Mouse (Mus musculus) forebrain, embryonic 11.5 days (tissue): ENCODE results near the gene En2. TPM values are rescaled to one million over a fixed set of nuclear protein-coding genes. Genes with fewer than 3 reads are reported as not detected.

Experiments used
- ATAC-seq: fragments of 200-750 bp; cut with Nextera tagmentation; replicated peaks from 2 replicates; pipeline ENCODE4 v1.8.0; 2017; ENCODE audit warnings: moderate TSS enrichment; ENCODE audit not compliant: low FRiP score
- DNase-seq: peaks from one replicate; pipeline ENCODE4 v3.0.0-alpha.2; 2017; ENCODE audit warnings: low spot score
- H3K27ac ChIP-seq: fragments of 300-500 bp; sonication (generic); 2 replicates; pipeline ENCODE4 v1.5.1; 2014; ENCODE audit warnings: low read depth, low read length
- H3K27me3 ChIP-seq: fragments of 300-500 bp; sonication (generic); 2 replicates; pipeline ENCODE4 v1.6.1; 2014; ENCODE audit warnings: mild to moderate bottlenecking, low read length, mixed read lengths; ENCODE audit not compliant: control insufficient read depth, insufficient read depth
- H3K36me3 ChIP-seq: fragments of 300-500 bp; sonication (generic); 2 replicates; pipeline ENCODE4 v1.6.1; 2014; ENCODE audit warnings: mild to moderate bottlenecking, low read length, moderate library complexity, mixed read lengths; ENCODE audit not compliant: control insufficient read depth, insufficient read depth
- H3K4me1 ChIP-seq: fragments of 300-500 bp; sonication (generic); replicated peaks from 2 replicates; pipeline ENCODE4 v1.6.1; 2014; ENCODE audit warnings: low read length, mixed read lengths; ENCODE audit not compliant: control insufficient read depth, insufficient read depth
- H3K4me2 ChIP-seq: fragments of 300-500 bp; sonication (generic); 2 replicates; pipeline ENCODE4 v1.6.1; 2014; ENCODE audit warnings: low read depth, mild to moderate bottlenecking, low read length, moderate library complexity, mixed read lengths; ENCODE audit not compliant: severe bottlenecking
- H3K4me3 ChIP-seq: fragments of 300-500 bp; sonication (generic); 2 replicates; pipeline ENCODE4 v1.5.1; 2014; ENCODE audit warnings: low read depth, low read length
- H3K9ac ChIP-seq: fragments of 300-500 bp; sonication (generic); 2 replicates; pipeline ENCODE4 v1.6.1; 2014; ENCODE audit warnings: low read length
- H3K9me3 ChIP-seq: fragments of 300-500 bp; sonication (generic); 2 replicates; pipeline ENCODE4 v1.6.1; 2016; ENCODE audit warnings: low read length, mixed read lengths; ENCODE audit not compliant: control insufficient read depth
- WGBS: fragments of 180-500 bp; shearing (Covaris S2); extraction: QIAGEN DNeasy Blood & Tissue Kit; methylation state at CpG from one replicate; pipeline ENCODE4 v1.1.7; 2014; 5-methylcytosine and 5-hydroxymethylcytosine counted together
- polyA plus RNA-seq: library from polyadenylated mRNA; unstranded; fragments of >200 nt; fragmentation: Nextera tagmentation; extraction: Ambion mirVana; gene quantifications from 2 replicates; pipeline ENCODE4 v1.2.1, GENCODE M21; 2014

En2 gene
- polyA plus RNA-seq, 1 experiment from 2014 or later, result not detected

DNA sequence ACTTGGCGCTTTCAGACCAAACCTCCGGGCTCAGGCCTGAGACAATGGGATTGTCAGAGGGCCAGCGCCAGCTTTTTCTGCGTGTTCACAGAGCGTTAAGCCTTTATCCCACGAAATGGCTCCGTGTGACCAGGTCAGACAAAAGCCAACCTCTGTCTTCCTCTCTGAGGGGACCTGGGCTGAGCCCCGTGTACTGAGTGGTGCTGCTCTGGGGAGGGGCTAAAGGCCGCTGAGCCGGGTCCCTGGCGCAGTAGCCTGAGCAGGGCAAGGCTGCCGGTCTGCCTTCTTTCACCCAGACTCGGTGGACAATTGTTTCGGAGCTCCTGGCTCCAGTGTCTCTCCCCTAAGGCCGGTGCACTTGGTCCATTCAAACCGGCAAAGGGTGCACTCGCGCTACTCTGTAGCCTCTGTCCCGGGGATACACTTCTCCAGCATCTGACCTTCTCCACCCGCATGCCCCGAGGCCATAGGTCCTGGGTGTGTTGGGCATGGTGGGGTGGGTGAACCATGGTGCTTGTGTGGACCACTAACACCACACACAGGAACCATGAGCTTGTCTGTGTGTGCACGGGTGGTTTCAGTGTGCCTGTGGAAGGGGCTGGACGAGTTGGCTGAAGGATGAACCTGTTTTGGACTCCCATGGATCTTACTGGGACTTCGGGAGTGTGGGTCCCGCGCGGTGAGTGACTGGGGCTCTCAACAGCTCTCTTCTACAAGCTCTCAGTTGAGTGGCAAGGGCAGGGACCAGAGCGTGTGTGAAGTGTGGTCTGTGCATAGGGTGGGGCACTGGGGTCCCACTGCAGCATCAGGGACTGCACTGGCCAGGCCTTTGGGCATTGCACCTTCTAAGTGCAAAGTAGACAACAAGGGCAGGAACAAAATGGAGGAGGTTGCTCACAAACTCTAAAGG is 40.9 kb upstream of the En2 start:
- H3K4me1 ChIP-seq, result peaks cover 5% of the 10 kb centered on the region; the same call in 1 of the 2 replicates
- ATAC-seq (peak; percentile 71), DNase-seq (peak; percentile 61)
- no peak overlapping the region for H3K4me3 ChIP-seq
- 0 out of 2 replicates have a peak overlapping the region, but pooled peaks have one; percentile 31 for H3K4me2 ChIP-seq
- peaks cover 81% of the 10 kb centered on the region for H3K27me3 ChIP-seq
- no peak overlapping the region for H3K9ac ChIP-seq
- no peaks in the 10 kb centered on the region for H3K36me3 ChIP-seq
- no peaks in the 10 kb centered on the region for H3K9me3 ChIP-seq
- 3% methylated on average over 28 of the region's 28 CpGs for WGBS
- H3K27ac ChIP-seq, result no peak overlapping the region

DNA sequence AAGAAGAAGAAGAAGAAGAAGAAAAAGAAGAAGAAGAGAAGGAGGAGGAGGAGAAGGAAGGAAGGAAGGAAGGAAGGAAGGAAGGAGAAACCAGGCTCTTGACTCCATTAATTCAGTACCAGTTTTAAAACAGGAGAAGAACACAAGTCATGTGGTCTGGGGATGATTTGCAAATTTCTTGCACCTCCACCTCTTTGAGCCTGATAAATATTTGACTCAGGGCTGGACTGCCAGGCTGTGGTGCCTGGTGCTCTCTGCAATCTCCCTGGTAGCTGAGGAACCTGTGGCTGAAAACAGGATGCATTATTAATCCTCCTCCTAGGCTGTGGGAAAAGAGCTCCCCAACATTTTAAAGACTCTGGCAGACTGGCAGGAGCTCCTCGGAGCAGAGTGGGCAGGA is 36.6 kb upstream of the En2 start:
- H3K9ac ChIP-seq, result no peak overlapping the region
- WGBS, result 63% methylated on average over 1 of the region's 1 CpGs
- H3K4me1 ChIP-seq, result peaks cover 5% of the 10 kb centered on the region; the same call in 1 of the 2 replicates
- no peak overlapping the region for H3K27ac ChIP-seq
- peaks cover 45% of the 10 kb centered on the region for H3K27me3 ChIP-seq
- ATAC-seq (no peak), DNase-seq (no peak)
- no peak overlapping the region for H3K4me2 ChIP-seq
- no peaks in the 10 kb centered on the region for H3K36me3 ChIP-seq
- no peaks in the 10 kb centered on the region for H3K9me3 ChIP-seq
- no peak overlapping the region for H3K4me3 ChIP-seq

DNA sequence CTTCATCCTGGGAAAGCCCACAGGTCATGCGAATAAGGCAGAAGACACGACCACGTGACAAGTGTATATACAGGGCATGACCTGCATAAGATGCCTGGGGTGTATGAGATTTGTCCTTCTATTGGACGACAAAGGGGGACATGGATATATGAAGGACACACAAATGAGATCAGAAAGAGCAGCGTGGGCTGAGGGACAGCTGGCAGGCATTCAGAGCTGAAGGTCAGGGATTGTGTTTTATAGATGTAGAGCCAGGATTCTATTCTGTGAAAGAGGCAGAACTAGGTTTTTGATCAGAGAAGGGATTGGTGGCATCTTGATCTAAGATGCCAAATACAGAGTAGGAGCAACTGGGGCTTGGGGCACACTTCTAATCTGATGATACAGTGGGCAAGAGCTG is 33.3 kb upstream of the En2 start:
- ATAC-seq (no peak), DNase-seq (no peak)
- Histone ChIP-seq H3K4me3 (no peak overlapping the region), H3K36me3 (no peaks in the 10 kb centered on the region), H3K27ac (no peak overlapping the region), H3K27me3 (peaks cover 12% of the 10 kb centered on the region), H3K9me3 (no peaks in the 10 kb centered on the region), H3K4me1 (no peaks in the 10 kb centered on the region), H3K4me2 (no peak overlapping the region), H3K9ac (no peak overlapping the region)
- 82% methylated on average over 5 of the region's 5 CpGs for WGBS

DNA sequence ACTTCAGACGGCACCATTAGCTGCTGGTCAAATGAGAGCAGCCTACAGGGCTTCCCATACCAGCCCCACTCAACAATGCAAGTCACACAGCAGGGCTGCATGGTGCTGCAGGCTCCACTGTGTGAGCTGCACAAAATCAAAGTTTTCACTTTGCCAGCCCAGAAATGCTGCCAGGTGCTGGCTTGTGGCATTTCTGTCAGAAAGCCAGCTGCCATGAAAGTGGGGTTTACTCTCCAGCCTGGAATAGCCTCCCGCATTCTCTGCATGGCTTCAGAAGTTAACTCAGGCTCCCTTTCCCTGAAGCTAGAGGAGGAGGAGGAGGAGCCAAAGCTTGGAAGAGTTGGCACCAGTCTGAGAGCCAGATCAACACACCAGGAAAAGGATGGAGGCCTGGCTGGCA is 29.1 kb upstream of the En2 start:
- no peak for DNase-seq
- ATAC-seq, result no peak
- H3K36me3 ChIP-seq, result no peaks in the 10 kb centered on the region

DNA sequence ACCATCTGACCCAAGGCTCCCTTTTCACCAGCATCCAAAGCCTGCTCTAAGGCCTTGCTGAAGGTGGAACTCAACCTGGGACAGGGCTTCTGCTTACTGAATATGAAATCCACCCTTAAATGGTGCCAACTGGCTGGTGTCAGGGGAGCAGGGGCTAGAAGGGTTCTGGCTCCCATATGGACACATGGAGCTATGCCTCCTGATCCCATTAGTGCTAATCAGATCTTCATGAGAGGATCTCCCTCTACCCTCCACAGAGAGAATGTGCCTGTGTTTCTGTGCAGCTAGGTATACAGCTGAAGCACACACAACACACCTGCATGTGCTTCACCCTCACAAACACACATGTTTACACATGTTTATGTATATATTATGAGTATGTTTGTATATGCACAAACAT is 20.9 kb upstream of the En2 start:
- H3K36me3 ChIP-seq, result no peaks in the 10 kb centered on the region
- H3K4me2 ChIP-seq, result no peak overlapping the region
- H3K4me3 ChIP-seq, result no peak overlapping the region
- H3K9me3 ChIP-seq, result no peaks in the 10 kb centered on the region
- ATAC-seq (no peak), DNase-seq (no peak)
- no peaks in the 10 kb centered on the region; the same call in 1 of the 2 replicates for H3K27me3 ChIP-seq
- no peak overlapping the region for H3K9ac ChIP-seq
- H3K4me1 ChIP-seq, result no peaks in the 10 kb centered on the region
- H3K27ac ChIP-seq, result no peak overlapping the region

More for the DNA sequence above, 29.1 kb upstream of the En2 start:
- H3K9ac ChIP-seq, result no peak overlapping the region
- no peak overlapping the region for H3K4me3 ChIP-seq
- H3K4me2 ChIP-seq, result no peak overlapping the region
- H3K9me3 ChIP-seq, result no peaks in the 10 kb centered on the region
- H3K27ac ChIP-seq, result no peak overlapping the region
- no peaks in the 10 kb centered on the region for H3K4me1 ChIP-seq
- WGBS, result 44% methylated on average over 2 of the region's 2 CpGs
- H3K27me3 ChIP-seq, result no peaks in the 10 kb centered on the region; the same call in none of the 2 replicates

DNA sequence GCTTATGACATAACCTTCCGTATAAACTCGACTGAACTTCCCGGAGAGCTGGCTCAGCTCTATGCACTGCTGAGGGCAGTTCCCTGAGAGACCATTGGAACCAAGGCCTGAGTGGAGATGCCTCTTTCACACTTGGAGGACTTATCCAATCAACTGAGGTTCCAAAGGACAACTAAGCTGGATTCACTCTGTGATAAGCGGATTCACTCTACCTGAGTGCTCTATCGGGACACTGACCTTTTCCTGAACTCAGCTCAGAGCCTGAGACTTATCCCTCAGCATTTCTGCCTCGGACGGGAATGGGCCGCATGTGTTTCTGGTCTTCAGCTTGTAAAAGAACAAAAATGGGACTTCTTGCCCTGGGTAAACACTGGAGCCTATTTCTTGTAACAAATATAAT is 19.5 kb upstream of the En2 start:
- no peaks in the 10 kb centered on the region for H3K36me3 ChIP-seq
- H3K27me3 ChIP-seq, result no peaks in the 10 kb centered on the region; the same call in 1 of the 2 replicates
- WGBS, result 82% methylated on average over 8 of the region's 8 CpGs
- ATAC-seq (no peak), DNase-seq (no peak)
- H3K27ac ChIP-seq, result no peak overlapping the region
- H3K4me3 ChIP-seq, result no peak overlapping the region
- H3K4me1 ChIP-seq, result no peaks in the 10 kb centered on the region
- H3K9me3 ChIP-seq, result no peaks in the 10 kb centered on the region
- no peak overlapping the region for H3K9ac ChIP-seq
- no peak overlapping the region for H3K4me2 ChIP-seq

DNA sequence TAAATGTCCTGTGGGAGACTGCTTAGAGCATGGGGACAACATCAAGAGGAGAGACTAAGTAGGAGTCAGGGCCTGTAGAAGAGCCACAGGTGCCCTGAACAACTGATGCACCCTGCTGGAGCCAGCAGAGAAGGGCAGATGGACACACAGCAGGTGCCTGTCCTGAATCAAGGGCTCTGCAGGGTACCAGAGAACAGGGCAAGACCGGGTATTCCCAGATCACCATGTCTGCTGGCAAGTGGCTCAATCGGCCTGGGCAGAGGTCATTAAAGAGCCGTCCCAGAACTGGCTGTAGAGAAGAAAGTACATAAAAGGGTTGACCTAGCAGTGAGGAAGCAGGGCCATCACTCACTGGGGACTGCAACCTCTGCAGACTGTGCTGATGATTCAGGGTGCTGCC is 17.0 kb upstream of the En2 start:
- H3K27ac ChIP-seq, result no peak overlapping the region
- no peak overlapping the region for H3K9ac ChIP-seq
- H3K4me3 ChIP-seq, result no peak overlapping the region
- no peaks in the 10 kb centered on the region for H3K36me3 ChIP-seq
- ATAC-seq, result no peak
- H3K27me3 ChIP-seq, result no peaks in the 10 kb centered on the region; the same call in 1 of the 2 replicates
- H3K4me2 ChIP-seq, result no peak overlapping the region
- DNase-seq, result no peak
- 47% methylated on average over 3 of the region's 3 CpGs for WGBS
- H3K4me1 ChIP-seq, result no peaks in the 10 kb centered on the region
- no peaks in the 10 kb centered on the region for H3K9me3 ChIP-seq

DNA sequence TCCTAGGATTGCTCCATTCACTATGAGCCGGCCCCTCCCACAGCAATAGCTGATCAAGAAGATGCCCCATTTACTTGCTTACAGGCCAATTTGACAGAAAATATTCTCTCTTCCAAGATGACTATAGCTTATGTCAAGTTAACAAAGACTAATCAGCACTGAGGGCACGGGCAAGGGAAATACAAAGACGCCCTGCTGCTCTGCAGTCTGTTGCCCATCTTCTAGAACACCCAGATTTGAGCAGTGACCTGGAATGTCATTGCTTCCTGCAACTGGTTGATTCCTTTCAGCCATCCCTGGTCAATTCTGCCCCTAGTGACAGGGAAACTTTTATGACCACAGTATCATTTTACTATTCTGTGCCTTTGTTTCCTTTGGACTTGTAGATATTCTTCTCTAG is 16.1 kb upstream of the En2 start:
- Histone ChIP-seq H3K4me3 (no peak overlapping the region), H3K36me3 (no peaks in the 10 kb centered on the region), H3K4me2 (no peak overlapping the region), H3K9ac (no peak overlapping the region), H3K27ac (no peak overlapping the region), H3K9me3 (no peaks in the 10 kb centered on the region), H3K27me3 (no peaks in the 10 kb centered on the region), H3K4me1 (no peaks in the 10 kb centered on the region)
- 75% methylated on average over 3 of the region's 3 CpGs for WGBS
- DNase-seq (no peak), ATAC-seq (no peak)
